19 mouse cellular contexts compared by ENCODE assay signal in the genomic region with DNA sequence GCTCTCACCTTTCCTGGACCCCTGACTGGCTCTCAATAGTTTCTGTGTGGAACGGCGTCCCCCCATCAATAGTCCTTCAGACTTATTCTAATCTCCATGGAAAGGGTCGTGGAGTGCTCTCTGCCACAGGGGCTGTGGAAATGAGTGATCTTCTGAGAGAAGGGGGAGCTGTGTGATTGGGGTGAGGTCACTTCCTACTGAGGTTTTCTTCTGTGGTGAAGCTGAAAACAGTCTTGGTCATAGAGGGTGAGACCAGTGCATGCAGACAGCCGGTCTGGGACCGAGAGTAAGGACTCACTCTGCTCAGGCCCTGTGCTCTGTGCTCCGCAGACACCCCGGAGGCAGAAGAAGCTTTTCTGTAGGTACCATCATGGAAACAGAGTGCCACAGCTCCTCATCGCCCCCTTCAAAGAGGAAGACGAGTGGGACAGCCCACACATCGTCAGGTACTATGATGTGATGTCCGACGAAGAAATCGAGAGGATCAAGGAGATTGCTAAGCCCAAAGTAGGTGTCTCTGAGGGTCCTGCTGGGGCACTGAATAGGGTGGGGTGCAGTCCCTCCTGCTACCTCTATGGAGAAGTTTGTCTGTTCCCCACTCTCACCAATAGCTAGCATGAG. TPM values are rescaled to one million over a fixed set of nuclear protein-coding genes. Genes with fewer than 3 reads are reported as not detected.
"Had no signal": no experiment of that assay in that cellular context is flagged by ENCODE, and none has a peak within 500 bp of the region (broad histone marks: within the 10 kb centered on the region; RNA-seq: fewer than 3 reads in every experiment).

No protein-coding gene starts in this region.

- H3K9ac ChIP-seq: liver, embryonic 13.5 days; midbrain, embryonic 12.5 days; midbrain, embryonic 15.5 days; neural tube, embryonic 12.5 days; neural tube, embryonic 15.5 days had no signal

- H3K4me3 ChIP-seq: layer of hippocampus, adult 2 months; left cerebral cortex, adult 2 months; liver, embryonic 13.5 days; midbrain, embryonic 12.5 days; midbrain, embryonic 15.5 days; neural tube, embryonic 12.5 days; neural tube, embryonic 15.5 days had no signal

- ATAC-seq: midbrain, embryonic 15.5 days had no signal

- H3K27ac ChIP-seq: kidney, postnatal 0 days; layer of hippocampus, adult 2 months; left cerebral cortex, adult 2 months; liver, embryonic 13.5 days; midbrain, embryonic 12.5 days; midbrain, embryonic 15.5 days; neural tube, embryonic 12.5 days; neural tube, embryonic 15.5 days; stomach, postnatal 0 days had no signal

- H3K4me2 ChIP-seq: liver, embryonic 13.5 days; midbrain, embryonic 12.5 days; midbrain, embryonic 15.5 days; neural tube, embryonic 12.5 days; neural tube, embryonic 15.5 days had no signal

- H3K9me3 ChIP-seq: liver, embryonic 13.5 days; midbrain, embryonic 12.5 days; midbrain, embryonic 15.5 days; neural tube, embryonic 12.5 days; neural tube, embryonic 15.5 days had no signal

- DNase-seq: layer of hippocampus, adult 9-11 months; liver, embryonic 13.5 days; lung, adult 2 months; lung, postnatal 14 days; right cerebral cortex, adult 18-20 months; right cerebral cortex, postnatal 14 days; right cerebral cortex, postnatal 4 days; thymus, adult 2 months; thymus, postnatal 14 days; thymus, postnatal 4 days had no signal

- H3K27me3 ChIP-seq: midbrain, embryonic 12.5 days; midbrain, embryonic 15.5 days; neural tube, embryonic 12.5 days; neural tube, embryonic 15.5 days had no signal

- H3K36me3 ChIP-seq: midbrain, embryonic 12.5 days; midbrain, embryonic 15.5 days; neural tube, embryonic 12.5 days had no signal

- H3K4me1 ChIP-seq: liver, embryonic 13.5 days; neural tube, embryonic 12.5 days had no signal

RNA-seq across cellular contexts. Expression of a gene that starts 20.0 kb away (rescaled TPM):
- total RNA-seq: megakaryocyte, adult 5-6 weeks had no signal
